Mouse (Mus musculus) lung, embryonic 14.5 days (tissue): Measurements from ENCODE around the gene Tcf7l2. TPM values are rescaled to one million over a fixed set of nuclear protein-coding genes. Genes with fewer than 3 reads are reported as not detected.

Experiments
- ATAC-seq: fragments of 200-750 bp; cut with Nextera tagmentation; 2 replicates; pipeline ENCODE4 v1.8.0; 2017; ENCODE audit warnings: mild to moderate bottlenecking, moderate TSS enrichment, moderate library complexity; ENCODE audit not compliant: insufficient read depth
- DNase-seq: peaks from one replicate; pipeline ENCODE4 v3.0.0-alpha.2; 2015
- H3K27ac ChIP-seq: fragments of 300-500 bp; sonication (generic); 2 replicates; pipeline ENCODE4 v1.5.1; 2014; ENCODE audit warnings: low read depth, mild to moderate bottlenecking, moderate library complexity
- H3K27me3 ChIP-seq: fragments of 300-500 bp; sonication (generic); 2 replicates; pipeline ENCODE4 v1.6.1; 2014; ENCODE audit warnings: low read length, control low read depth; ENCODE audit not compliant: insufficient read depth
- H3K36me3 ChIP-seq: fragments of 300-500 bp; sonication (generic); 2 replicates; pipeline ENCODE4 v1.6.1; 2014; ENCODE audit warnings: control low read depth; ENCODE audit not compliant: insufficient read depth
- H3K4me1 ChIP-seq: fragments of 300-500 bp; sonication (generic); 2 replicates; pipeline ENCODE4 v1.6.1; 2014; ENCODE audit warnings: antibody characterized with exemption, control low read depth; ENCODE audit not compliant: insufficient read depth
- H3K4me2 ChIP-seq: fragments of 300-500 bp; sonication (generic); 2 replicates; pipeline ENCODE4 v1.6.1; 2014; ENCODE audit warnings: mild to moderate bottlenecking
- H3K4me3 ChIP-seq: fragments of 300-500 bp; sonication (generic); 2 replicates; pipeline ENCODE4 v1.5.1; 2014; ENCODE audit warnings: low read depth, low read length
- H3K9ac ChIP-seq: fragments of 300-500 bp; sonication (generic); 2 replicates; pipeline ENCODE4 v1.6.1; 2014
- H3K9me3 ChIP-seq: fragments of 300-500 bp; sonication (generic); 2 replicates; pipeline ENCODE4 v1.6.1; 2016; ENCODE audit warnings: low read depth, low read length, control low read depth
- CTCF ChIP-seq: IDR thresholded peaks from 2 replicates; pipeline ENCODE4 v1.5.1; 2016; ENCODE audit warnings: antibody characterized with exemption, low read depth
- WGBS: fragments of 180-500 bp; shearing (Covaris S2); extraction: QIAGEN DNeasy Blood & Tissue Kit; methylation state at CpG from one replicate; pipeline ENCODE4 v1.1.7; 2014; 5-methylcytosine and 5-hydroxymethylcytosine counted together
- polyA plus RNA-seq: library from polyadenylated mRNA; unstranded; fragments of >200 nt; fragmentation: Nextera tagmentation; extraction: Ambion mirVana; gene quantifications from 2 replicates; pipeline ENCODE4 v1.2.1, GENCODE M21; 2014

The Tcf7l2 gene
- polyA plus RNA-seq, 1 experiment from 2014 or later, result 57.1 TPM

GRCm38 (mm10) chr19:55702081-55702480 lies 39.5 kb upstream of the Tcf7l2 start:
- no peak overlapping the region for H3K9ac ChIP-seq
- ATAC-seq, result no peak
- TF ChIP-seq CTCF, result no peak
- H3K4me2 ChIP-seq, result no peak overlapping the region
- no peak for DNase-seq
- H3K36me3 ChIP-seq, result no peaks in the 10 kb centered on the region
- 65% methylated on average over 4 of the region's 4 CpGs for WGBS
- peaks cover 13% of the 10 kb centered on the region; the same call in 1 of the 2 replicates for H3K4me1 ChIP-seq
- no peaks in the 10 kb centered on the region for H3K9me3 ChIP-seq
- H3K27me3 ChIP-seq, result no peaks in the 10 kb centered on the region
- H3K4me3 ChIP-seq, result no peak overlapping the region
- H3K27ac ChIP-seq, result no peak overlapping the region

- no peak for TF ChIP-seq CTCF
- H3K4me2 ChIP-seq, result no peak overlapping the region
- H3K4me3 ChIP-seq, result no peak overlapping the region
- no peak for ATAC-seq
- no peak overlapping the region for H3K27ac ChIP-seq
- no peaks in the 10 kb centered on the region for H3K27me3 ChIP-seq
- H3K9ac ChIP-seq, result no peak overlapping the region
- peaks cover 13% of the 10 kb centered on the region; the same call in 1 of the 2 replicates for H3K4me1 ChIP-seq
- 82% methylated on average over 8 of the region's 8 CpGs for WGBS
- no peak for DNase-seq
- no peaks in the 10 kb centered on the region for H3K36me3 ChIP-seq
- H3K9me3 ChIP-seq, result no peaks in the 10 kb centered on the region
Measured at GRCm38 (mm10) chr19:55702716-55703115, 38.9 kb upstream of the Tcf7l2 start.

GRCm38 (mm10) chr19:55704071-55704470 lies 37.5 kb upstream of the Tcf7l2 start:
- no peaks in the 10 kb centered on the region for H3K9me3 ChIP-seq
- TF ChIP-seq CTCF, result no peak
- no peak overlapping the region for H3K4me2 ChIP-seq
- no peak for DNase-seq
- no peak overlapping the region for H3K4me3 ChIP-seq
- WGBS, result 64% methylated on average over 6 of the region's 6 CpGs
- no peaks in the 10 kb centered on the region for H3K27me3 ChIP-seq
- H3K36me3 ChIP-seq, result no peaks in the 10 kb centered on the region
- H3K27ac ChIP-seq, result no peak overlapping the region
- peaks cover 13% of the 10 kb centered on the region; the same call in 1 of the 2 replicates for H3K4me1 ChIP-seq
- ATAC-seq, result no peak
- no peak overlapping the region for H3K9ac ChIP-seq

GRCm38 (mm10) chr19:55706300-55706699 lies 35.3 kb upstream of the Tcf7l2 start:
- Histone ChIP-seq H3K27ac (no peak overlapping the region), H3K36me3 (no peaks in the 10 kb centered on the region), H3K4me1 (0 out of 2 replicates have a peak, but pooled peaks cover 4% of the 10 kb centered on the region), H3K4me2 (no peak overlapping the region), H3K9ac (no peak overlapping the region), H3K4me3 (no peak overlapping the region), H3K9me3 (no peaks in the 10 kb centered on the region), H3K27me3 (no peaks in the 10 kb centered on the region)
- no peak for DNase-seq
- WGBS, result 78% methylated on average over 7 of the region's 7 CpGs
- no peak for ATAC-seq
- no peak for TF ChIP-seq CTCF

GRCm38 (mm10) chr19:55706806-55707205 lies 34.8 kb upstream of the Tcf7l2 start:
- no peak for TF ChIP-seq CTCF
- Histone ChIP-seq H3K27ac (no peak overlapping the region), H3K27me3 (no peaks in the 10 kb centered on the region), H3K4me1 (no peaks in the 10 kb centered on the region), H3K4me2 (no peak overlapping the region), H3K9ac (no peak overlapping the region), H3K36me3 (no peaks in the 10 kb centered on the region), H3K9me3 (no peaks in the 10 kb centered on the region), H3K4me3 (no peak overlapping the region)
- no peak for DNase-seq
- 81% methylated on average over 6 of the region's 6 CpGs for WGBS
- ATAC-seq, result no peak

- TF ChIP-seq CTCF, result no peak
- H3K27ac ChIP-seq, result no peak overlapping the region
- ATAC-seq, result no peak
Measured at GRCm38 (mm10) chr19:55708031-55708554, 33.5 kb upstream of the Tcf7l2 start.

GRCm38 (mm10) chr19:55710841-55711240 lies 30.8 kb upstream of the Tcf7l2 start:
- ATAC-seq (no peak), DNase-seq (no peak)
- H3K27ac ChIP-seq, result no peak overlapping the region
- no peak overlapping the region for H3K4me2 ChIP-seq
- no peaks in the 10 kb centered on the region for H3K9me3 ChIP-seq
- H3K27me3 ChIP-seq, result no peaks in the 10 kb centered on the region
- no peak overlapping the region for H3K9ac ChIP-seq
- H3K36me3 ChIP-seq, result no peaks in the 10 kb centered on the region
- no peaks in the 10 kb centered on the region for H3K4me1 ChIP-seq
- H3K4me3 ChIP-seq, result no peak overlapping the region
- TF ChIP-seq CTCF, result no peak
- WGBS, result 80% methylated on average over 5 of the region's 5 CpGs

More at GRCm38 (mm10) chr19:55708031-55708554, 33.5 kb upstream of the Tcf7l2 start:
- DNase-seq, result no peak
- Histone ChIP-seq H3K9ac (no peak overlapping the region), H3K9me3 (no peaks in the 10 kb centered on the region), H3K36me3 (no peaks in the 10 kb centered on the region), H3K4me1 (no peaks in the 10 kb centered on the region), H3K4me3 (no peak overlapping the region), H3K27me3 (no peaks in the 10 kb centered on the region), H3K4me2 (no peak overlapping the region)
- WGBS, result 73% methylated on average over 8 of the region's 8 CpGs
